Mouse (Mus musculus) urinary bladder, postnatal 10 days (tissue): Measurements from ENCODE around the gene Wdr25.
A peak's percentile ranks its signal among the peaks of the same experiment; 100 is the strongest.
"Not testable (repeated sequence)": the region's sequence is repeated elsewhere in the genome, so short reads cannot be mapped to it uniquely, and the experiment has no call there.

Source experiments
- DNase-seq: peaks from one replicate; pipeline ENCODE4 v3.0.0; 2022; ENCODE audit warnings: low spot score

Wdr25 gene

DNA sequence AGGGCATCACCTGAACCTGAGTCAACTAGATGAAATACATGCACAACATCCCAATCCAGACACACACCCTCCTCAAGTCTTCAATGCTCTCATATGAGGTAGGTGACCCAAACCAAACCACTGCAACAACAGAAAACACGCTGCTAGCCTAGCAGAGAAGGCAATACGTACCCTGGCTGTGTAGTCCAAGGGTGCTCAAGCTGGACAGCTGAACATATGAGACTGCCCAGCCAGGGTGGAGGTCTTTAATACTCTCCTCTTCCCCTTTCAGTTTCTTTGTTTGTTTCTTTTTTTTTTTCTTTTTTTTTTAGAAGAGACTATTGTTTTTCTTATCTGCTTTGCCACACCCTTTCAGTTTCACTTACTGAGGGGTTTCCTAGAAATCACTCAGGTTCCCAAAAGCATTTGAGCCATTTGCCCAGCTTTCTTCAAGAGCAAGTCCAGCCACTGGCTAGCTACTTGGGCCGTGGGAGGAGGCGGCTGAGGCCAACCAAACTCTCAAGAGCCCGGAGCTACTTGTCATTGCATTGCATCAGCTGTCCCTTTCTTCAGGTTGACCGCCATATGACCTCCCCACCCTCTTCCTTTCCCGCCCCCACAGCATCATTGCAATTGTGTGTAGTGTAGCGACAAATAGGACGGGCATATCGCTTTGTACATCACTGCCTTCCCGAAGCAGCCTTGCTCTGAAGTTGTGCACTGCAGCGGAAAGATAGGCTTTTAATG lies at the start of gene Wdr25:
TSS of gene Wdr25 (plus strand) at position 643 of the 726 bp plus-strand sequence.
- DNase-seq, result no peak

DNA sequence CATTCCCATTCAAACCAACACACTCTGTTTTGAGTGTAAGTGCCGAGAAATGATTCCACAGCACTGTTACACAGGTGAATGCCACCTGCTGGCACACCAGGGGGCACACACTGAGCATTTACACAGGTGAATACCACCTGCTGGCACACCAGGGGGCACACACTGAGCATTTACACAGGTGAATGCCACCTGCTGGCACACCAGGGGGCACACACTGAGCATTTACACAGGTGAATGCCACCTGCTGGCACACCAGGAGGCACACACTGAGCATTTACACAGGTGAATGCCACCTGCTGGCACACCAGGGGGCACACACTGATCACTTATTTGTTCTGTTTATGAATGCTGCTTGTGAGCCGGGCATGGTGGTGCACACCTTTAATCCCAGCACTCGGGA lies 45.4 kb upstream of the Wdr25 start:
- DNase-seq, result not testable (repeated sequence)

DNA sequence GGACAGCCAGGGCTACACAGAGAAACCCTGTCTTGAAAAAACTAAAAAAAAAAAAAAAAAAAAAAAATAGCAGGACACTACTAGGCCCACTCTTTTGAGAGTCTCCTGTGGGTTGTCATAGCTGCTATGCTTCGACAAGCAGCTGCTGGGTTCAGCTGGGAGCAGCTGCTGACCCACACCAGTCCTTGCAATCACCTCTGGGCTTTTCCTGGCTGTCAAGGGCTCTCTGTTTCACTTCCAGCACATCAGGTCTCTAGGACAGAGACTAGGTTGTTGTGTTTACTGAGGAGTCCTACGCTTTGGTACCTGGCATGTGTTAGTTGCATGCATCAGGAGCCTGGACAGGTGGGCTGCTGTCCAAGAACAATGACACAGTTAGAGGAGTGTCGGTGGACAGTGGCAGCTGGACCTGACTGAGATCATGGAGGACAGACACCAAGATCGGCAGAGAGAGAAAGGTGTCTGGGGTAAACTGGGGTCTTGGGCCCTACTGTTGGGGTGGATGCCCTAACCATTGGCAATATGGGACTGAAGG lies 43.9 kb upstream of the Wdr25 start:
- no peak for DNase-seq

DNA sequence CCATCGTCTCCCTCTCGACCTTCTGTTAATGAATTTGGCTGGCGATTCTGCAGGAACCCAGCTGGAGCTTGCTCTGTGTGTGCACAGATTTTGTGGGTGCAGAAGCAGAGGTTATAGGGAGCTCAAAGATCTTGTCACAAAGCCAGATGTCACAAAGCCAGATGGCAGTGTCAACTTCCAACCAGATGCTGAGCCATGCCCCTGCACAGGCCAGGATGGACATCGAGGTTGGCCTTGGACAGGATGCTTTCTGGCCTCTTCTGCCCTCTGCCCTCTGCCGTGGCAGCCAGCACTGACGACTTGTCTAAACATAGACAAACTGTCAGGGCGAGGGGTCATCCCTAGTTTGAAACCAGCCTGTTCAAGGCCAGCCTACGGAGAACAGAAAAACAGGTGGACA lies 43.3 kb upstream of the Wdr25 start:
- DNase-seq, result no peak

DNA sequence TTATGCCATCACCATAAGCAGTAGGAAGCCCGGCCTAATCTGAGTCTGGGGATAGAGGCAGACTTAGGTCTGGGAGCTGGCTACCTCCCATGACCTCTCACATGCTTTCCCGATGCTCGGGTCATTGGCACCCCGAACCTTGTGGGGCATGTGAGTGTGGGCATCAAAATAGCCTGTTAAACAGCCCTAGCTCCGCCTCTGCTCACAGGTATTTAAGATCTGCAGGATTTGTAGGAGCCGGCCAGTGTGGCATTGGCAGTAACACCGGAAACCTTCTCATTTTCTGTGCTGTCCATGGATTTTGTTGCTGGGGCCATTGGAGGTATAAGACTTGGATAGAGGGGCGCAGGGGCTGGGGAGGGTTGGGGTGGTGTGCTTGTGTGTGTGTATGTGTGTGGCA lies 42.5 kb upstream of the Wdr25 start:
- DNase-seq, result no peak

DNA sequence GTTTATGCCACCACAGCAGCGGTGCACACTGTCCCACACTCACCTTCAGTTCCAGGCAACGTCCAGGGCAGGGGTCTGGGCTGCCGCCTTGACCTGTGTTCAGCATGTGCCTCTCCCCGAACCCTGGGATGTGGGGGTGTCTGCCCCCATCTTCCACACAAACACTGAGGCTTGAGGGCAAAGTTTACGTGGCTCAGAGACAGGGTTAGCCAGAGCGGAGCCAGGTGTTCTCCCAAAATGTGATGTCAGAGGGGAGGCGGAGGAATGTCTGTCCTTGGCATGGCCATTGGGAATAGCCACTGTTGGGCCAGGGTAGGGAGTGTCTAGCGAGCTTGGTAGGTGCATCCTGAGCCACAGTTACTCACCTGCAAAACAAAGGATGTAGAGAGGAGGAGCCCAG lies 40.6 kb upstream of the Wdr25 start:
- DNase-seq, result no peak

DNA sequence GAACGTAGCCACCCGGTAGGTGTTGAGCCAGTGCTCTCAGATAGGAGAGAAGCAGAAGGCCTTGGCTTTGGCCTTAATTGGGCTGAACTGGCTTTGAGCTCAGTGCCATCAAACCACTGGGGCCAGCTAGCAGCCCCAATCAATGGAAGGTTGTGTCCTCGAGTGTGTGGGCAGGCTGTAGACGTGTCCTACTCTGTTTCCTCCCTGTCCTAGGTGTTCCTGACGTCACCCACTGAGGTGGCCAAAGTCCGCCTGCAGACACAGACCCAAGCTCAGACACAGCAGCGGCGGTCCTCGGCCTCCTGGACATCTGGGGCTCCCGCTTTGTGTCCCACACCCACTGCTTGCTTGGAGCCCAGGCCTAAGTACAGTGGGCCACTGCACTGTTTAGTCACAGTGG lies 38.4 kb upstream of the Wdr25 start:
- DNase-seq, result no peak

DNA sequence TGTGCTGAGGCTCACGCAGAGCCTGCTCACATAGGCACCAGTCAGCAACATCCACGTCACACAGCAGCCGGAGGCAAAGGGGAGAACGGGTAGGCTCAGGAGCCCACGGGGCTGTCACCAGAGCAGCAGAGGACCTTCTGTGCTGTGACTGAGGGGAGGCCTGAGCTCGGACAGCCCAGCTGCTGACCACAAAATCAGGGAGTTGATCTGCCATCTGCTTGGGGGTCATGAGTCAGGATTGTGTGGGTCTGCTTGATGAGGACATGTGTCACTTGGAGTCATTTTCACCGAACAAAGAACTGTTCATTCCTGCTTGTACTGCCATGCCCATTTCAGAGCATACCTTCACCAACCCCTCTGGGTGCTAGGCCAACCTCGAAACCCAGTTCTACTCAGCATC lies 37.2 kb upstream of the Wdr25 start:
- no peak for DNase-seq

DNA sequence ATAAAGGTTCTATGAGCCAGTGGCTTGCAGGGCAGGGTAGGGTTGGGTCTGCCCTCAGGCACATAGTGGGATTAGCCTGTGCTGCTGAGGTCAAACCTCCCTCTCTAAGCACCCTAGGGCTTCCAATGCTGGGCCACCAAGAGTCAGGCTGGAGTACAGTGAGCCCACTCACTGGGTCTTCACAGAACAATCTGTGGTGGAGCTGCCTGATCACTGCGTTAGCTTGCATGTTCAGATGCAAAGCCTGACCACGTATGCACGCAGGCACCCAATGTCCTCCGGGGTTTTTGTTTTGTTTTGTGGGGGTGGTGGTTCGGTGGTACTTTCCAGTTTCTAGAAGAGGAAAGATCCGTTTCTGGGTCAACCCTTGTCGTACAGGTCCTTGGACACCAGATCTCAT lies 36.3 kb upstream of the Wdr25 start:
- DNase-seq, result no peak

DNA sequence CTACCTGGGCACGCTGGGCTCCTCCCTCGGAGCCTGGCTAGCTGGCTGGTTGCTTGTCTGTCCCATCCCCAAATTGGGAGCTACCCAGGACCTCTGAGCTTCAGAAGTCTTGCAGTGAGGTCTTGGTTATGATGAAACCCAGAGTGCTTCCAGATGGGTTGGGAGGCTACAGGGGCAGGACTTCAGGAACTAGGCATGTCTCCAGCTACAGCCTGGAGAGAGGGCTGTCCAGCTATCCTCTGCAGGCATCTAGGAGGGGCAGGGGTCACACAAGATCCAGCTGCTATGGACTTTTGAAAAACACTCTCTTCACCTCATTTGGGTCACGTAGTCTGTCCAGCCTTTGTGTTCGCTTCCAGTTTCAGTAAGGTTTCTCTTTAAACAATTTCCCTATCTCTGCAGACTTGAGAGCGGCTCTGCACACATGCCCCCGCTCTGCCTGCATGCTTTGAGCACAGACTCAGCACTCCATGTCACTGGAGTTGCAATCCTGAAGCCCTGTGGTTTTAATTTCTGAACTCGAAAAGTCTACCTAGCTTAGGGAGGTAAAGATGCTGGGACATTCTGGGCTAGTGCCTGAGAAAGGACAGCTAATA lies 35.7 kb upstream of the Wdr25 start:
- no peak for DNase-seq

DNA sequence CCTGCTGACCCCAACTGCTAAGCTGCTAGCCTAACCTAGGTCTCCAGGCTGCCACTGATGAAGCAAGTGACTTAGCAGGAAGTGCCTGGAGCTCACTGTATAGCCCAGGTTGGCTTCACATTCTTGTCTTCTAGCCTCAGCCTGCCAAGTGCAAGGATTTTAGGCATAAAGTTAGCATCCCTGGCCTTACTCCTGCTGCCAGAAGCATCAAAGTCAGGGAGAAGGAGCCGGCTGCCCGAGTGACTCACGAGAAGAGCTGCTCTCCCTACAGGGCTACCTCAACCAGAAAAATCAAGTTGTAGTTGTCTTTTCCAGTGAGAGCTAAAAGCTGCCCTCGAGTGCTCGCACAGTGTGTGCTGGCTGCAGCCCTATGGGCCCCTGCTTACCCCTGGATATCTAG lies 34.9 kb upstream of the Wdr25 start:
- DNase-seq, result no peak

DNA sequence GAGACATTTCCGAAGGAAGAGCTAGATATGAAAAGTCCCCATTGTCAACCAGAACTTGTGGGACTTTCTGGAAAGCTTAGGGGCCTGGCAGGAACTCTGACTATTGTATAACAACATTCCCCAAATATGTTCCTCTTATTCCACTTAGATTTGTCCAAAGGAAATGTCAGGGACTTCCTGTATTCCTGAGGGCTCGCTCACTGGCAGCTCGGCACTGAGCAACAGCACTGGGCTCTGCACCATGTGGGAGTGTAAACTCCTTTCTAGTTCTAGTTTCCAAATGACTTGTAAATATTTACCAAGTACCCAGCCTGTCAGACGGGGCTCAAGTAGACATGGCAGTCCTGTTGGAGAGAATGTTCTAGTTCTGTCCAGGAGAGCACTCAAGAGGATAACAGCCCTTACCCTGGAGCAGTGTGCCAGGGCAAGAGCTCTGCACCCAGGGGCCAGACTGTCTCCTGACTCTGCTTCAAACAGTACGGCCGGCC lies 28.4 kb upstream of the Wdr25 start:
- no peak for DNase-seq

DNA sequence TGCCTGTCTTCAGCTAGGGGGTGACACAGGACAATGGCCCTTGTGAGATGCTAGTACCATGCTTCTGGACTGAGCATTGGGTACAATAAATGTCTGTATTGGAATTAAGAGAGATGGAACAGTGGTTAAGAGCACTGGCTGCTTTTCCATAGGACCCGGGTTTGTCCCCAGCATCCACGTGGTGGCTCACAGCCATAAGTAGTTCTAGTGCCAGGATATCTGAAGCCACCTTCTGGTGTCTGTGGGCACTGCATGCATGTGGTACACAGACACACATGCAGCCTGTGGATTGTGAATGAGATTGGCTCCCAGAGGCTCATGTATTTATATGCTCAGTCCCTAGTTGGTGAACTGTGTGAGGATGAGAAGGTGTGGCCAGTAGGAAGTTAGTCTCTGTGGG lies 23.9 kb upstream of the Wdr25 start:
- no peak for DNase-seq

DNA sequence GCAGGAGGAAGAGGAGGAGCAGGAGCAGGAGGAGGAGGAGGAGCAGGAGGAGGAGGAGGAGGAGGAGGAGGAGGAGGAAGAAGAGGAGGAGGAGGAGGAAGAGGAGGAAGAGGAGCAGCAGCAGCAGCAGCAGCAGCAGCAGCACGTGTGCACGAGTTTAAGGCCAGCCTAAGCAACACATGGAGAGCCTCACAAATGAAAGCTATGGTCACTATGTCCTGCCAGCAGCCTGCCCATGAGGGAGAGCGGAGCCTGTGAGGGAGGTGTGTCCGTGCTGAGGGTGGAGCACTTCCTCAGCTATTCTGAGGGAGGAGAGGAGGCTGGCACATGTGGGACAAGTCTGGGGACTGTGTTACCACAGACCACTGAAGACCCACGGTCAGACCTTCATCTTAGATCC lies 20.3 kb upstream of the Wdr25 start:
- DNase-seq, result no peak

DNA sequence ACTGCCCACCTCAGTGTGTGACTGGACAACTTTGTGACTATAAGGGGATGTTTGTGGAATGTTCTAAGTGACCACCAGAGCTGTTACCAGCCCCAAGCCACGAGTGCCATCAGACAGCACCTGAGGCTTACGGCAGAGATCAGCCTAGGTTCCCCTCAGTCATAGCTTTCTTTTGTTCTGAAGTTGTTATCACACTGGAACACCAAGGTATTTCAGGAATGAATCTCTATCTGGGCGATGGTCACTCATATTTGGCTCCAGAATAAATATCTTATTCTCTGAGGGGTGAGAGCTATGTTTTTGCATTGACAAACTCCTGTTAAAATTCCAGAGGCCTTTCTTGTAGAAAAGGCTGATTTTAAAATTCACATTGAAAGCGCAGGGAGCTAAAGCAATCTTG lies 14.3 kb upstream of the Wdr25 start:
- no peak for DNase-seq

DNA sequence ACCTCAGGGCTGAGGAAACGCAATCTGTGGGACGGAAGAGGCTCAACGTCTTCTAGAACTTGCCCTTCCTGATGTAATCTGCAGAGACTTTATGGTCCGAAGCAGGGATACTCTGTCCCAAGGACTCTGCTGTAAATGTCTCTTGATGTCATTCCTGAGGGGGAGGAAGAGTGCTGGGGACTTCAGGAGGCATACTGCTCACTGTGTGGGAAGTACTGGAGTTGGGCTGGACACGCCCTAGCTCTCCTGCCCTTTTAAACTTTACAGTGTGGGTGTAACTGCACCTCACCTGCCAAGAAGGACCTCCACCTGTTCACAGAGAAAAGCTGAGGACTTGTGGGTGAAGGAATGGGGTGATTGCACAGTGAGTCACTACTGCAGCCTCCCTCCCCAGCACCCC lies 12.8 kb upstream of the Wdr25 start:
- DNase-seq, result no peak

DNA sequence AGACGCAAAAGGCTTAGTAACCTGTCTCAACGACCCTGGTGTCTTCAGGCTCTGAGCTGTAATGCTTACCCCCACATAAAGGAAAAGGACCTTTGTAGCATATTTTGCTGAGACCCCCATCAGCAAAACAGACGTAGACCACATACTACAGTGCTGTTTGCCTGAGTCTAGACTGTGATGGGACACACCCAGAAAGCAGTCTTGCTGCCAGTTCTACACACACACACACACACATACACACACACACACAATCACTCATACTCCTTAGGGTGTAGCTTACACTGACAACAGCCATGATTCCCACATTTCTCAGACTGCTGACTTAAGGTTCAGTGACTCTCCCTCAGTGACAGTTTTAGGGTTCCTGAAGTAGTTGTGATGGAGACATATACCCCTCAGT lies 12.2 kb upstream of the Wdr25 start:
- no peak for DNase-seq

DNA sequence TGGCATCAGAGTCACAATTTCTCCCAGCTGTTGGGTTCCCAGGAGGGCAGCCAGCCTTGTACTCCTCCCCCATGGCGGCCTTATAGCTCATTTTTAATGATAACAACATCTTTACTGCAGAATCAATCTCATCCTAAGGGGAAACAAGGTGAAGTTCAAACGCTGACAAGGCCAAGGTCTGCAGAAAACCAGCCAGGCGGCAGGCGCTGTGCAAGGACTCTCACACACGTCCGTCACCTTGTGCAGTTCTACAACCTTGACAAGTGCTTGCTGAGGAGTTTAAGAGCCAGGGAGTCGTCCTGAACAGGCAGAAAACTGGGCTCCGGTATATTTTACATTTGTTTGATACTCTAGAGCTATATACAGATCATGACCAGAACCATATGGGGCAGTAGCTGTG lies 10.7 kb upstream of the Wdr25 start:
- DNase-seq, result no peak

DNA sequence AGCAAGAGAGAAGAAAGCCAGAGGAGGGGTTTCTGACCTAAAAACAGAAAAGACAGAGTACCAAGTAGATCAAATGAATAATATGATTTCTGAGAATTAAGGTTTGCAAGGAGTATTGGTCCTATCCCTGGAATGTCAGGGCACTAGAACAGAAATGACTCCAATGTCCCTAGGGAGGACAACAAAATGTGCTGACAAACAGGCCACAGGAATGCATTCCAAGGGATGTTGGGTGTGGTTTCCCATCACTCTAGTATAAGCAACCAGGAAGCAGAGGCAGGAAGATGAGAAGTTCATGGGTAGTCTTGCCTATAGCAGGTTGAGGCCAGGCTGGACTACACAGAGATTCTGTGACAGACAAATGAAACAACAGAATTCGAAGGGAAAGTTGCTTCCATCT lies 7.5 kb upstream of the Wdr25 start:
- no peak for DNase-seq

DNA sequence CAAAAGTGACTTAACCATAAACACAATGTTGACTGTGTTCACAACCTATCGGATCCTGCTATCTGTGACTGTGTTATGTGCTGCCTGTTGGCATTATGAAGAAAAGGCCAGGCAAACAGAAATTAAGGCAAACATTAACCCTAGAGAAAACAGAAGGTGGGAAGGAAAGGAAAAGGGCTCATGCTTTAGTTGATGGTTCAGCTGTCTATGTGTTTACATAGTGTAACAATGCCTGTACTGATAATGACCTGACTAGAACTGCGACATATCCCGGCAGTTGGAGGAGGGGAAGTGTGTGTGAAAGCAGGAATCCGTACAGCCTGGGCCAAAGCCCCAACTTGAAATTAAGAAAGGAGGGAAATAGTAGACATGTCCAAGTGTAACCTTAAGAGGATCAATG lies 6.4 kb upstream of the Wdr25 start:
- no peak for DNase-seq

DNA sequence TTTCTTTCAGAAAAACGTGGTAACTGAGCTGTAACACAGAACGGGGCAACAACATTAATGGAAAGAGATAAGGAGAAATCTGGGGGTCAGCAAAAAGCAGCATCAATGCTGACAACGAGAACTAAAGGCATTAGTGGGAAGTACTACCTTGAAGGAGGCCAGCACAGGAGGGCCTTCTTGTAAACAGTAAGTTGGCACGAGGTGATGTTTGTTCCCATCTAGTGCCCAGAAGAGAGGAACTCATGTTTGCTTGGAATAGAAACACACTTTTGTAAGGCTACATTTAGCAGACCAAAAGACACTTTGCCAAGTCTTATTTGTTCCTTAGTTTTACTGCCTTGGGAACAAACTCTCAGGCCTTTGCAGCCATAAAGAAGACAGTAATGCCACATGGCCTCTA lies 4.8 kb upstream of the Wdr25 start:
- no peak for DNase-seq

DNA sequence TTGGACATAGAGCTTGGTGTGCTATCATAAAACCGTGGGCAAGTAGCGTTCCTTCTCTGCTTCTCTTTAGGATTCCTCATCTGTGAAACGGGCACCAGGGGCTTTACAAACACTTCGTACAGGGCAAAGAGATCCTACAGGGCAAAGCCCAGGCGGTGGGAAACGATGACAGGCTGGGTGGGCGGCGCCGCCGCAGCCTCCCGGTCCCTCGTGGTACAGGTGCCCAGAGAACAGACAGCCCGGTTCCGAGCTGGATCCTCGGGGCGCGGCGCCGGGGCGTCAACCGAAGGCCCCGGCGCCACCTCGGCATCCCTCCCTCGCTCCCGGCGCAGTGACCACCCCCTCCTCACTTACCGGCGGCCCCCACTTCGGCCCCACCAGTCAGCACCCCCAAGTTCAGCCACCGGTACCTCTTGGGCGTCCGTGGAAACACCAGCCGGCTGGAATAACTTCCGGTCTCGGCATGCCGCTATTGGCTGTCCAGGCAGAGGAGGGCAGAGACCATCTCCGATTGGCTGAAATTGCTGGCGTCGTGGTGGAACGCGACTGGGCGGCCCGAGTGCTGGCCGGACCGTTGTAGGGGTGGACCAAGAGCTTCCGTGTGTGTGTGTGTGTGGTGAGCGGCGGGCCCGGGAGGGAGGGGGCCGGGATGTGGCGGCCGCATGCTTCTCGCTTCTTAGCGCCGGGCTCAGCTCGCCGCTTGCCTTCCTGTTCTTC lies 442 bp downstream of the Wdr25 start, which contains the start of gene Wars:
TSS of gene Wars (minus strand) at position 460 of the 717 bp plus-strand sequence.
- peak; percentile 86 for DNase-seq

DNA sequence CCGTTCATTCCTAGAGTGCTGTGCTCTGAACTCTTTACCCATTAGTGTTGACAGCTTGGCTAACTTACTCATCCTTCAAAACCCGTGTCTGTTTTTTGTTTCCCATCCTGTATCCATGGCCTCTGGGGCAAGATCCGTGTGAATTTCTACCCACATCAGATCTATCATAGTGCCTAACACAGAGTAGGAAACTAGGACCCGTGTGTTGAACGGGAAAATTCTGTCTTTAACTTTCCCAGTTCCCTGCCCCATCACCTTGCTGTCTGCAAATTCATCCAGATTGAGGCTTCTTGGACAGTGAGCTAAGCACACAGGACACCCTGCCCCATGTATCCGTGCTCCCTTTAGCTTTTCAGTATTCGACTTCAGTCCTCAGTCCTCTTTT lies 993 bp downstream of the Wdr25 start:
- no peak for DNase-seq
